Mouse (Mus musculus) left cerebral cortex, postnatal 10 days (tissue): ENCODE measurements at regions not wholly inside any gene's neighbourhood (a gene's known extent, or its start where the extent isn't known, plus 50 kb on each side); places are given as distances from the start of the nearest gene placed in this dataset. TPM values are rescaled to one million over a fixed set of nuclear protein-coding genes. Genes with fewer than 3 reads are reported as not detected.

ENCODE experiments used
- DNase-seq, 2 experiments: peaks; one replicate each; pipeline ENCODE4 v3.0.0; 2021 to 2022; ENCODE audit warnings: low spot score in 2 of 2, mixed read lengths in 1 of 2; ENCODE audit errors: extremely low spot score in 1 of 2
- intact Hi-C: fragments of 180-260 bp; cut with DNase I; formaldehyde crosslinking; loops from one replicate; pipeline ENCODE4 v1.15.1; 2025
- microRNA-seq: library from miRNA; unstranded; fragments of <30 nt; microRNA quantifications from one replicate; pipeline ENCODE4 v1.2.0, GENCODE M21; 2022

GRCm38 (mm10) chr13:69416726-69417125 is 116.8 kb upstream of the Nsun2 start:
- intact Hi-C loops, result no loop called here

DNA sequence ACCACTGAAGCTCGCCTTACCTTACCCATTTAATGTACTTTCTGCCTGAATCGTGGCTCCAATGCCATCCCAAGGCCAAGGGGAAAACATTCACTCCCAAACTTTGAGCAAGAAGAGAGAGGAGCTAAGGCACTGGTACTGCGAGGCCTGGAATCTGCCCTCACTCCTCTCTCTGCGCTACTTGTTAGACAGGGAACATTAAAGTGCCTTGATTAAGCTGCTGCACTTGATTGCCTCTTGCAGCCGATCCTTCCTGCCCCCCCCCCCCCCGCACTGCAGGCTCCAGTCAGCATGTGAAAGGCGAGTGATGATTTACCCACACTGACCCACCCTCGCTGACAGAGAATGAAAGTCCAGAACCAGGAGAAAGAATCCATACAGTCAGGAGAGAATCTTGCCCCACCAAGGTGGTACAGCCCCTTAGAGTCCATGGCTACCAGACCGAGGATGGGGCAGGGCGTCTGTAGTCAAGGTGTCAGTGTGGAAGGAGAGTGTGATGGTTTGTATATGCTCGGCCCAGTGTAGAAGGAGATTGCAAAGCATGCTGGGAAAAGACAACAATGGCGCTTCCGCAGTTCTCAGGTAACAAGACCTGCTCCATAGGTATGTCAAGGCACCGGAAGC is 115.6 kb upstream of the Nsun2 start:
- intact Hi-C loops, result no loop called here
- no peak for DNase-seq

More at GRCm38 (mm10) chr13:69416726-69417125, 116.8 kb upstream of the Nsun2 start:
- no peak for DNase-seq

DNA sequence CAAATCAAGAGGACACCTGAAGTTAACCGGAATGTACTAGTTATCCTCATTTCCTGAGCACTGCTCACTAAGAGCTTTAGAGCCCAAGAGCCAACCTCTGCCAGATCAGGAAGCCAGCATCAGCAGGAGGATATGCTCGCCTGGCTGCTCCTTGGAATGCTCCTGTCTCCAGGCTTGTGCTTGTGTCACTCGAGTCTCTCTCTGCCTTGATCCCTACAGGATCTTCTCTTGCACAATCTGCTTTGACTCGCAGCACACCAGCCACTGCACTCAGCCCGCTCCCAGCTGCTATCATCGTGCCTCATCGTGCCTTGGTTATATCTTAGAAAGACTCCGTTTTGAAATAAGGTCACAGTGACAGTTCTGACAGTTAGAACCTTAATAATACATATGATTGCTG is 113.4 kb upstream of the Nsun2 start:
- DNase-seq, result no peak
- intact Hi-C loops, result no loop called here

GRCm38 (mm10) chr13:69421966-69422365 is 111.6 kb upstream of the Nsun2 start:
- no peak for DNase-seq
- intact Hi-C loops, result no loop called here

DNA sequence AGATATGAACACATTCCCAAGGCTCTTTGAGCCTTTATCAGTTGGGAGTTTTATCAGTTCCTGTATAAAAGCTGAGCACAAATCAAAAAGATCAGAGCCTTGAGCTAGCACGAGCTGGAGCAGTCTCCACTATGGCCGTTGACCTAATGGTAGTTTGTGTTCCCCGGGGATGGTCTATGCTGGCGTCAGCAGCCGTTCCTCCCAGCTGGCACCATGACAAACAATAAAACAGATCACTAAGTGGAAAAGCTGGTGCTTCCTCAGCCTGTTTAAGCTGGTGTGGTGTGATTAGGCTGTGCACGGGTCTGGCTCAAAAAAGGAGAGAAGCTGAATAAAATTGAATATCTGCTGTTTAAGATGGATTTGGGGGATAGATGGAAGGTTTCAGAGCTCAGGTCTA is 107.4 kb upstream of the Nsun2 start:
- intact Hi-C loops, result no loop called here
- DNase-seq, result no peak

DNA sequence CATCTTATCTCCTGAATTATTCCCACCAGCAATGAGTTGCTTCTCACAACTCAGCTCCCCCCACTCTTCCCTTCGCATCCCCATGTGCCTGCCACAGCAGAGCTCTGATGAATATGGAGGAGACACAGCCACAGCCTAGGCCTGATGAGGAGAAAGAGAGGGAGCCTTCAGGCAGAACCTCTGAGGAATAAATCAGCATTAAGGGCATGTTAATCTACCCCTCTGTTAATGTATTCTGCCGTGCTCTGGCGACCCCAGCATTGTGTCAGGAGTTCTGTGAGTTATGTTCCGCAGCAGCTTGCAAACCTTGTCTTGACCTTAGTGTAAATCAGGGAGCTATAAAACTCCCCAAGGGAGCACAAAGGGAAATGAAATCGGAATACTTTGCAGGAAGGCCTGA is 104.0 kb upstream of the Nsun2 start:
- DNase-seq, result no peak
- intact Hi-C loops, result no loop called here

DNA sequence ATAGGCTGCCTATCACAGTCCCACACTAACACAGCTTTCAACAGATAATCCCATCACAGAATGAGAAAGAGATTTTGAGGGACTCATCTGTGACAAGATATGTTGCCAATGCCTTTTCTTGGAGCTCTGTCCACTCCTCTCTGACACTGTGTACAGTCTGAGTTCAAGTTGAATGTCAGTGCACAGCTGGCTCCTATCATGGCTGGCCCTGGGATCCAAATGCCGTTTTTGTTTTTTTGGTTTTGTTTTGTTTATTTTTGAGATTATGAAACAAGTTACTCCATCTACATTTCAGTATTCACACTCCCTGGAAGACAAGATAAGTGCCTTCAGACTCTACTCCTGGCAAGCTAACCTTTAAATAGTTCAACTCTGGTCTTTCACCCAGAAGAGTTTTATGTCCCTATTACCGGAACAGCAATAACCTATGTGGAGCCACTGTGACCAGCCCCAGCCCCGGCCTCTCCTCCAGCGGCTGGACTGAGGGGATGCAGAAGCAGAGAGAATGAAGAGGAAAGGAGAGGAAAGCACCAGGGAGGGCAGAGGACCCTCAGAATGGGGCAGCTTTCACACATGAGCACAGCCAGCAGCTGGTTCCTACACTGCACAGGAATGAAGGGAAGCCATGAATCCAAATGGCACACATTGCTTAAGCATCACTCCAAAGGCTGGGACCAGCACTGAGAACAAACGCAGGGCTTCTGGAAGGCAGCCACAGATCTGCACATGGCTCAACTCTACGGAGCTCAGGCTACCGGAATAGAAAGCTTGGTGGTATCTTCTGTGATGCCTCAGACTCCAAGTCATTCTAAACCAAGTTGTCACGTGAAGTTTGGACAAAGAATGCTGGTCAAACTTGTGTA is 99.9 kb upstream of the Nsun2 start:
- no peak for DNase-seq
- intact Hi-C loops, result no loop called here

- intact Hi-C loops, result no loop called here
- DNase-seq, result no peak
These were observed 94.1 kb upstream of the Nsun2 start for GRCm38 (mm10) chr13:69439486-69439885.

DNA sequence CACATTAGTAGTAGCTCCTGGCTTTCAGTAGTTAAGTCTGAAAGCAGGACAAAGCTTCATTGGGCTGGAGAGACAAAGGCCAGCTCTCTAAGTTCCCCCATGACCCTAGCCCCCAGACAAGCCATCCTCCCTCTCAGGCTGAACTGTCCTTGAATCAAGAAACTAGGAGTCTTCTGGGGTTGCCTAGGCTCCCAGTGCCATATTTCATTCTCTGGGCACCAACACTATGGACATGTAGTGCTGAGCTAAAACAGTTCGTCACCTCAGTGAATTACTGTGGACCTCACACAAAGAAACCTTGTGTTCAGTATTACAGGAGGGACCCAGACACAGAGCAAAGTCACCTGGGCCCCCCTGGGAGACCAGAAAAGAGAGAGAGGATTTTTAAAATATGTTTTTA is 91.7 kb upstream of the Nsun2 start:
- intact Hi-C loops, result no loop called here

DNA sequence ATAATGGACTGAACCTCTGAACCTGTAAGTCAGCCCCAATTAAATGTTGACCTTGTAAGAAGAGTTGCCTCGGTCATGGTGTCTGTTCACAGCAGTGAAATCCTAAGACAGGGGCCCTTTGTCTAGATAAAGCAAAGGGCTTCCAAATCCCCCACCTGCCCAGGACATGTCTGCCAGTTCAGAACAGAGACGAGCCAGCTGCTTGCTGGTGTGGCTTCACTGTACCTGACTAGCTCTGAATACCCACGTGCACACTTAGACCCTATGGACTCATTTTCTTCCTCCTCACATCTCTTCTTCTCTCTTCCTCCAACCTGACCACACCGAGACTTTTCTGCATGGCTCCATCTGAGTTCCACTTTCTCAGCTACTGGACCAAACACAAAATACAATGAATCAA is 87.9 kb upstream of the Nsun2 start:
- intact Hi-C loops, result no loop called here
- no peak for DNase-seq

More for the DNA sequence above, 91.7 kb upstream of the Nsun2 start:
- no peak for DNase-seq

Small RNA genes lying in the stretch of these regions (microRNA-seq; reads per million reads assigned to microRNA genes)
- gene Gm44375, result not detected
